Mouse (Mus musculus) heart, embryonic 13.5 days (tissue): ENCODE measurements around the gene Upk3bl. TPM values are rescaled to one million over a fixed set of nuclear protein-coding genes. Genes with fewer than 3 reads are reported as not detected.

Experiments
- ATAC-seq: fragments of 200-750 bp; cut with Nextera tagmentation; 2 replicates; pipeline ENCODE4 v1.8.0; 2017; ENCODE audit warnings: moderate TSS enrichment; ENCODE audit not compliant: insufficient number of reproducible peaks, low FRiP score, low TSS enrichment; ENCODE audit errors: extremely low read depth
- H3K27ac ChIP-seq: fragments of 300-500 bp; sonication (generic); replicated peaks from 2 replicates; pipeline ENCODE4 v1.5.1; 2015; ENCODE audit warnings: moderate library complexity, mild to moderate bottlenecking, inconsistent platforms
- H3K27me3 ChIP-seq: fragments of 300-500 bp; sonication (generic); replicated peaks from 2 replicates; pipeline ENCODE4 v1.6.1; 2015; ENCODE audit warnings: mild to moderate bottlenecking, inconsistent platforms
- H3K36me3 ChIP-seq: fragments of 300-500 bp; sonication (generic); 2 replicates; pipeline ENCODE4 v1.6.1; 2015; ENCODE audit warnings: mild to moderate bottlenecking, inconsistent platforms
- H3K4me1 ChIP-seq: fragments of 300-500 bp; sonication (generic); 2 replicates; pipeline ENCODE4 v1.6.1; 2015; ENCODE audit warnings: inconsistent platforms
- H3K4me2 ChIP-seq: fragments of 300-500 bp; sonication (generic); 2 replicates; pipeline ENCODE4 v1.6.1; 2015; ENCODE audit warnings: inconsistent platforms, mild to moderate bottlenecking, moderate library complexity
- H3K4me3 ChIP-seq: fragments of 300-500 bp; sonication (generic); 2 replicates; pipeline ENCODE4 v1.5.1; 2015; ENCODE audit warnings: moderate library complexity, mild to moderate bottlenecking, inconsistent platforms
- H3K9ac ChIP-seq: fragments of 300-500 bp; sonication (generic); 2 replicates; pipeline ENCODE4 v1.6.1; 2015; ENCODE audit warnings: inconsistent platforms, mild to moderate bottlenecking, moderate library complexity
- H3K9me3 ChIP-seq: fragments of 300-500 bp; sonication (generic); 2 replicates; pipeline ENCODE4 v1.6.1; 2016; ENCODE audit warnings: inconsistent platforms
- WGBS: fragments of 180-500 bp; shearing (Covaris S2); methylation state at CpG from one replicate; pipeline ENCODE4 v1.1.7; 2015; ENCODE audit warnings: mixed read lengths; 5-methylcytosine and 5-hydroxymethylcytosine counted together
- polyA plus RNA-seq: library from polyadenylated mRNA; unstranded; fragments of >200 nt; fragmentation: Nextera tagmentation; extraction: Ambion mirVana; gene quantifications from 2 replicates; pipeline ENCODE4 v1.2.1, GENCODE M21; 2015

Gene Upk3bl
- polyA plus RNA-seq, 1 experiment from 2014 or later, result 0.13 TPM

DNA sequence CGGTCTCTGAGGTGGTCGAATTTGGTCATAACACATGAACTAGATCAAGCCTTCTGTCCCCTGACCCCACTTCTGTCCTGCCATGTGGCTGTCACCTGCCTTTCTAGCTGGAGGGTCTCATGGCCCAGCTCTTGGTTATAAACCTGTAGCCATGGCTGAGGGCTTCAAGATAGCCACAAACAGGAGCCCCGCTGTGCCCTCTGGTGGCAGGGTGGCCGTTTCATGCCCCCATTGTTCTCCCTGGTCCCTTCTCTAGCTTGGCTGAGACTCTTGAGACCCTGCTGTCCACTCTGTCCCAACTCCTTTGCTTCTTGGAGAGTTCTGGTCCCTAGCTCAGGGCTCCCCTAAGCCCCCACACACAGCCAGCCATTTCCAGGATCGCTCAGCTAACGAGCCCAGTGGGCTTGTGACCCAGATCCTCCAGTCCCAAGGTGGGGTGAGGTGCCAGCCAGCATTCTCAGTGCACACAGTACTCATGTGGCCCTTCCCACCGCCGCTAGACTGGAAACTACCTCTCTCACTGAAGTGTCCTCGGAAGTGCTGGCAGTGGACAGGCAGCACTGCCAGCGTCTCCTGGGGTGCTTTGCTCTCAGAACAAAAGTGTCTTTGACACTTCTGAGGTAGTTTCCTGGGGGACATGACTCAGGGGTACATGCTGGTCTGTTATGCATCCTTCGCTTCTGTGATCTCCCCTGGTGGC lies 26.5 kb upstream of the Upk3bl start:
- H3K9ac ChIP-seq, result no peak overlapping the region
- H3K36me3 ChIP-seq, result peaks cover 82% of the 10 kb centered on the region
- H3K27me3 ChIP-seq, result no peaks in the 10 kb centered on the region
- H3K4me1 ChIP-seq, result no peaks in the 10 kb centered on the region
- ATAC-seq, result no peak
- no peak overlapping the region for H3K4me2 ChIP-seq
- H3K9me3 ChIP-seq, result no peaks in the 10 kb centered on the region
- no peak overlapping the region for H3K4me3 ChIP-seq
- H3K27ac ChIP-seq, result no peak overlapping the region
- 78% methylated on average over 11 of the region's 11 CpGs for WGBS

DNA sequence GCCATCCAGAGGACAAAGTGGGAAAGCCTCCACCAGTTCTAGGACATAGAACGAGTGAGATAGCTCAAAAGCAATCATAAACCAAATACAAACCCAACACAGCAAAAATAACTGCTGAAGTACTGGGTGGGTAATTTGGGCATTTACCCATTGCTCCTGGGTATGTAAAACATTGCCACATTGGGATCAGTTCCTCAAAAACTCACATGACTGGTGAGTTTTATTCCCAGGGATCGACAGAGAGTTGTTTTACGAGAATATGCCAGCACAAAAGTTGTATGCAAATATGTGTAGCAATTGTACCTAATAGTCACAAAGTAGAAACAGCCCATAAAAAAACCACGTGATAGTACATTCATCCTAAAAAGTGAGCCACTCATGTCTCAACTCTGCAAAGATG lies 19.4 kb upstream of the Upk3bl start:
- H3K4me3 ChIP-seq, result no peak overlapping the region
- H3K27ac ChIP-seq, result no peak overlapping the region
- H3K9ac ChIP-seq, result no peak overlapping the region
- H3K4me1 ChIP-seq, result 0 out of 2 replicates have a peak, but pooled peaks cover 5% of the 10 kb centered on the region
- peaks cover 32% of the 10 kb centered on the region for H3K36me3 ChIP-seq
- 0 out of 2 replicates have a peak, but pooled peaks cover 7% of the 10 kb centered on the region for H3K27me3 ChIP-seq
- no peak overlapping the region for H3K4me2 ChIP-seq
- no peak for ATAC-seq
- 71% methylated on average over 4 of the region's 4 CpGs for WGBS
- no peaks in the 10 kb centered on the region for H3K9me3 ChIP-seq

DNA sequence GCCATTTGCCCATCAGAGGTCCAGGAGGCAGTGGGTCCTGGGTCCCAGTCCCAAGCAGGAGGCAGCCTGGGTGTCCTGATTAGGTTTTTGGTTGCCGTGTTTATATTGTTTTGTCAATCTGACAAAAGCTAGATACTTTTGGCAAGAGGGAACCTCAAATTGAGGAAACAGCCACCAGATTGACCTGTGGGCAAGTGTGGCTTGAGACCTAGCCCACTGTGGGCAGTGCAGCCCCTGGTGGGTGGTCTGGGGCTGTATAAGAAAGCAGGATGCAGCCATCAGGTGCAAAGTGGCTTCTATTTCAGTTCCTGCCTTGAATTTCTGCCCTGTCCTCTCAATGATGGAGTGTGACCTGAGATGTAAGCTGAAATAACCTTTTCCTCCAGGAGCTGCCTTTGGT lies 19.0 kb upstream of the Upk3bl start:
- no peak overlapping the region for H3K9ac ChIP-seq
- WGBS, result 76% methylated on average over 1 of the region's 1 CpGs
- no peak overlapping the region for H3K27ac ChIP-seq
- H3K4me1 ChIP-seq, result 0 out of 2 replicates have a peak, but pooled peaks cover 6% of the 10 kb centered on the region
- no peak overlapping the region for H3K4me3 ChIP-seq
- ATAC-seq, result no peak
- 0 out of 2 replicates have a peak, but pooled peaks cover 7% of the 10 kb centered on the region for H3K27me3 ChIP-seq
- peaks cover 28% of the 10 kb centered on the region for H3K36me3 ChIP-seq
- no peaks in the 10 kb centered on the region for H3K9me3 ChIP-seq
- no peak overlapping the region for H3K4me2 ChIP-seq

DNA sequence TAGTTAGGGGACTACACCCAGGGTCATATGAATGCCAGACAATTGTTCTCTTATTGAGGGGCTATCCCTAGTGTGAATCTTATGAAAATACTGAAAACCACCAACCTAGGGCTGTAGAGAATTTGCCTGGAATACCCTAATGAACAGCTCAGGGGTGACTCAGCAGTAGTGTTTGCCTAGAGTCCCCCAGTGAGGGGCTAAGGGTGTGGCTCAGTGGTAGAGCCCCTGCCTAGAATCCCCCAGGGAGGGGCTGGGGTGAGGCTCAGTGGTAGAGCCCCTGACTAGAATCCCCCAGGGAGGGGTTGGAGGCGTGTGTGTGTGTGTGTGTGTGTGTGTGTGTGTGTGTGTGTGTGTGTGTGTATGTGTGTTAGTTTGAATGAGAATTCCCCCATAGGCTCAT lies 17.6 kb upstream of the Upk3bl start:
- H3K4me2 ChIP-seq, result no peak overlapping the region
- 0 out of 2 replicates have a peak, but pooled peaks cover 6% of the 10 kb centered on the region for H3K4me1 ChIP-seq
- no peak overlapping the region for H3K9ac ChIP-seq
- H3K36me3 ChIP-seq, result peaks cover 14% of the 10 kb centered on the region
- 80% methylated on average over 1 of the region's 1 CpGs for WGBS
- H3K27me3 ChIP-seq, result 0 out of 2 replicates have a peak, but pooled peaks cover 7% of the 10 kb centered on the region
- no peak overlapping the region for H3K4me3 ChIP-seq
- no peak overlapping the region for H3K27ac ChIP-seq
- no peak for ATAC-seq
- H3K9me3 ChIP-seq, result no peaks in the 10 kb centered on the region

DNA sequence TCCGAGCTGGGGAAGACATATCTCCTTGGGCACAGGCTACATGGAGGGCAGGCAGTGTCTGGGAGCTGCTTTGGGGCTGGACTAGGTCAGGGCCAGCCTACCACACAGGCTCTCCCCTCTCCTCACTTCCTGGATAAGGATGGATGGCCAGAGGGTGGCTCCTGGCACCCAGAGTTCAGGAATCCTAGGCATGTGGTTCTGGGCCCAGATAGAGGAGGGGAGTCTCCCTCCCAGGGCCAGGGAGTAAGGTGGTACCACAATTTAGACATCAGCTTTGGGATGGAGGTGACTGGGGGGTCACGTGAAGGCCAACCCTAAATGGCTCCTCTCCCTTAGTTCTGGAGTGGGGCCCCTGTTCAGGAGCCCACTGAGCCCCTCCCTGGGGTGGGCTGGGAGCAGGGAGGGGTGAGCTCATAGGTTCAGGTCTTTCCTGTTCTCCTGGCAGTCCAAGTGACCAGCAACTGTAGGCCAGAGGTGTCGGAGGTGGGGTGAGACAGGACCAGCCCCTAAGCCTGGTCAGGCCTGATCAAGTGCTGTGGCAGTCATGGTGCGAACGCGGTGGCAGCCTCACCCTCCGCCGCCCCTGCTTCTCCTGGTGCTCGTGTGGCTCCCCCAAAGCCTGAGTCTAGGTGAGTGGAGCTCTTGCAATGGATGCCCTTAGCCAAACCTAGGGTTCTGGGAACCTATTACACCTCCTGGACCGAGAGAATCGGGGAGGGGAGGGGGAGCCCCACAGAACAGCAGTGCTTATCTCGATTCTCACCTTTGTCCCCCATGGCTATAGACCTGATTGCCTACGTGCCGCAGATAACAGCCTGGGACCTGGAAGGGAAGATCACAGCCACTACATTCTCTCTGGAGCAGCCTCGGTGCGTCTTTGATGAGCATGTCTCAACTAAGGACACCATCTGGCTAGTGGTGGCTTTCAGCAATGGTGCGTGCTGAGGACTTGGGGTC lies 15.8 kb upstream of the Upk3bl start, which contains the start of gene Upk3b:
Gene Upk3b, plus strand, starts transcription at position 239 of the 957 bp plus-strand sequence.
- Histone ChIP-seq H3K9ac (peak within 1 kb of the TSS; percentile 20; the same call in 1 of the 2 replicates), H3K27me3 (0 out of 2 replicates have a peak, but pooled peaks cover 7% of the 10 kb centered on the region), H3K4me1 (0 out of 2 replicates have a peak, but pooled peaks cover 6% of the 10 kb centered on the region), H3K4me3 (peak within 1 kb of the TSS; percentile 34), H3K9me3 (no peaks in the 10 kb centered on the region), H3K36me3 (no peaks in the 10 kb centered on the region), H3K4me2 (peak within 1 kb of the TSS; percentile 50; the same call in 1 of the 2 replicates), H3K27ac (peak within 1 kb of the TSS; percentile 51)
- 0 out of 2 replicates have a peak, but pooled peaks have one; percentile 18 for ATAC-seq
- 43% methylated on average over 17 of the region's 17 CpGs for WGBS

DNA sequence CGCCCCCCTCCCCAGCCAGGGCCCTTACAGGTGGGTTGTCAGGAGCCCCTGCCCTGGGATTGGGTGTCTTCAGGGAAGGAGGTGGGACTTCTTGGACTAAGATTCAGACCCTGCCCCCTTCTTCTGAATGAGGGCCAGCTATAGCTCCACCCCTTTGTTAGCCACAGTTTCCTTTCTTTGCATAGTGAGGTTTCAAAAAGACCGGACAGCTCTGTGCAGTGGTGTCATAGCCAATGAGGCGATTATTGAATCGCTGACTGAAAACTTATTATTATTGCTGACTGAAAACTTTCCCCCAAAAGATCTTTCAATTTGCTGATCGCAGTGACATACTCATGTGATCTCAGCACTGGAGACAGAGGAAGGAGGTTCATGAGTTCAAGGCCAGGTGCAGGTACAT lies 14.1 kb upstream of the Upk3bl start:
- 52% methylated on average over 5 of the region's 5 CpGs for WGBS

DNA sequence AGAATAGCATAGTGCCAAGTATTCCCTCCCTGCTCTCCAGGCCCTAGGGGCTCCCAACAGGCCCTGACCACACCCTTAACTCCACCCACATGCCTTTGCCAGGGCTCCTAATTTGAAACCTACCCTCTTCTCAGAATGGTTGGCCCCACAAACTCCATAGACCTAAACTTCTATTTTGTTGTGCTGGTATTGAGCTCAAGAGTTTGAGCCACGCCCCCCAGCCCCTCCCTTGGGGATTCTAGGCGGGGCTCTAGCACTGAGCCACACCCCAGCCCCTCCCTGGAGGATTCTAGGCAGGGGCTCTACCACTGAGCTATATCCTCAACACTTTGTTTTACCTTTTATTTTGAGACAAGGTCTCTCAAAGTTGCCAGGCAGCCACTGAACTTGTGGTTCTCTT lies 13.0 kb upstream of the Upk3bl start:
- Histone ChIP-seq H3K27me3 (0 out of 2 replicates have a peak, but pooled peaks cover 7% of the 10 kb centered on the region), H3K9me3 (no peaks in the 10 kb centered on the region), H3K9ac (no peak overlapping the region), H3K4me2 (no peak overlapping the region), H3K36me3 (no peaks in the 10 kb centered on the region), H3K4me1 (0 out of 2 replicates have a peak, but pooled peaks cover 6% of the 10 kb centered on the region), H3K4me3 (no peak overlapping the region), H3K27ac (no peak overlapping the region)
- no peak for ATAC-seq
- WGBS, result 44% methylated on average over 2 of the region's 2 CpGs

More for the DNA sequence above, 14.1 kb upstream of the Upk3bl start:
- no peak for ATAC-seq
- Histone ChIP-seq H3K4me1 (0 out of 2 replicates have a peak, but pooled peaks cover 6% of the 10 kb centered on the region), H3K36me3 (no peaks in the 10 kb centered on the region), H3K4me3 (peak overlapping the region; percentile 34), H3K9me3 (no peaks in the 10 kb centered on the region), H3K4me2 (peak overlapping the region; percentile 50), H3K27ac (no peak overlapping the region), H3K9ac (peak overlapping the region; percentile 55), H3K27me3 (0 out of 2 replicates have a peak, but pooled peaks cover 7% of the 10 kb centered on the region)

DNA sequence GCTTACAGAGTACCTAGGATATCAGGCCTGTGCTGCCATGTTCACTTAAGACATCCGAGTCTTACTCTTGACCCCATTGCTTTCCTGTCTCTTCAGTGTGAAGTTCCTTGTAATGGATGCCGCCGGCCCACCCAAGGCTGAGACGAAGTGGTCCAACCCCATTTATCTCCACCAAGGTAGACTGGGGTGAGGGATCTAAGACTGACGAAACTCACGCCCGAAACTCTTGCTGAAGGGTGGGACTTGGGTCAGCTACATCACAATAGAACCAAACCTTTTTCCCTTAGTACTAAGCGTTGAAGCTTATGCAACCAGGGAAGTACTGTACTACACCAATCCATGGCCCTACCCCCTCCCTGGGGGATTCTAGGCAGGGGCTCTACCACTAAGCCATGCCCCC lies 12.6 kb upstream of the Upk3bl start:
- Histone ChIP-seq H3K4me1 (0 out of 2 replicates have a peak, but pooled peaks cover 6% of the 10 kb centered on the region), H3K4me3 (no peak overlapping the region), H3K9ac (no peak overlapping the region), H3K9me3 (no peaks in the 10 kb centered on the region), H3K36me3 (no peaks in the 10 kb centered on the region), H3K27ac (no peak overlapping the region), H3K27me3 (0 out of 2 replicates have a peak, but pooled peaks cover 7% of the 10 kb centered on the region), H3K4me2 (no peak overlapping the region)
- WGBS, result 81% methylated on average over 8 of the region's 8 CpGs
- no peak for ATAC-seq

DNA sequence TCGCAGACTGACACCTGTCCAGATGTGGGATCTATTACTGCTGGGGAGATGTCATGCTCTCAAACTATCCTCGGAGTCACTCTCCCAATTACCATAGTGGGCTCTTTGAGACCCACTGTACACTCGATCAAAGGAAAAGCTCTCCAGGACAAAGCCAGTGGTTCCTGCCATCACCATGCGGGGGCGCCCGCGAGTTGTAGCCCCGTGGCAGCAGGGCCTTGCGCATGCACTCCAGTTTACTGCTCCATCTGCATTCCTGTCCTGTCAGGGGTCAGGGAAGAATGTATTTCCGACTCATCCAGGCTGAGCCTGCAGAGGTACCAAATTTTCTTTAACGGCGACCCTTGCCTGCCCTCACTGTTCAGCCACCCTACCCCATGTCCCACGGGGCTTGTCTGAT lies 9.4 kb upstream of the Upk3bl start:
- H3K4me3 ChIP-seq, result no peak overlapping the region
- no peak overlapping the region for H3K9ac ChIP-seq
- no peak overlapping the region for H3K27ac ChIP-seq
- no peaks in the 10 kb centered on the region for H3K27me3 ChIP-seq
- H3K9me3 ChIP-seq, result no peaks in the 10 kb centered on the region
- 0 out of 2 replicates have a peak, but pooled peaks cover 2% of the 10 kb centered on the region for H3K4me1 ChIP-seq
- no peak for ATAC-seq
- H3K4me2 ChIP-seq, result no peak overlapping the region
- no peaks in the 10 kb centered on the region for H3K36me3 ChIP-seq
- WGBS, result 58% methylated on average over 13 of the region's 13 CpGs

DNA sequence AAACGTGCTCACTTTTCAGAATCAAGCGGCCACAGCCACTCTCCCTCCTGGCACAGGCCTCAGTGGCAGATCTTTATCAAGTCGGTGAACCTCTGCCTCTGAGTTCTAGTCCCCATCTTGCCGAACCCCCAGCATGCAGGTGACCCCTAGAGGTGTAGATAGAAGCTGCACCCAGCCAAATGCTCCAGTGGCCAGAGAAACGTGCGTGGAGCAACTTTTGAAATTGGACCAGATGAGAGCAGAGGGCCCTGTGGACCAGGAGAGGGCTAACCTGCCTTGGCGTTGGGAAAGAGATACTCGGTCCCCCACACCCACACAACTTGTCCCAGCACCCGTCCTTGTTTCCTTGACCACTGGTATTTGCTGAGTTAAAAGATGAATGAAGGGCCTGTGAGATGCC lies 8.9 kb upstream of the Upk3bl start:
- ATAC-seq, result no peak
- H3K36me3 ChIP-seq, result no peaks in the 10 kb centered on the region
- no peaks in the 10 kb centered on the region for H3K4me1 ChIP-seq
- H3K27me3 ChIP-seq, result no peaks in the 10 kb centered on the region
- H3K9me3 ChIP-seq, result no peaks in the 10 kb centered on the region
- WGBS, result 37% methylated on average over 9 of the region's 9 CpGs
- H3K27ac ChIP-seq, result no peak overlapping the region
- H3K9ac ChIP-seq, result no peak overlapping the region
- no peak overlapping the region for H3K4me3 ChIP-seq
- H3K4me2 ChIP-seq, result no peak overlapping the region

DNA sequence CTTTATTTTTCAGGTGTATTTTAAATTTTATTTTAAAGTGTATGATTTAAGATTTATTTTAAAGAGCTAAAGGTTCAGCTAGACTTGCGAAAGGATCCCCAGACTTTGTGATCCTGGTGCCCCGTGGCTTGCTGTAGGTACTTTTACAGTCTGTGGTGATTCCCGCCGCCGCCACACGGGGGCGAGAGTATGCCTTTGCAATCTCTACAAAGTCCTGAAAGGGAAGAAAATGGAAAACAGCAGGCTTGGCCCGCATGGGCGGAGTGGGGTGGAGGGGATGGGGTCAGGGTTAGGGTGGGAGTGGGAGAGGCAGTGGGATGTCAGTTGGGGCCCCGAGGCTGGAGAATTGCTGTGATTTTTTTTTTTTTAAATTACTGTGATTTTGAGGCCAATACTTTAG lies 8.3 kb upstream of the Upk3bl start:
- Histone ChIP-seq H3K4me1 (peaks cover 2% of the 10 kb centered on the region), H3K27me3 (no peaks in the 10 kb centered on the region), H3K27ac (no peak overlapping the region), H3K9me3 (no peaks in the 10 kb centered on the region), H3K36me3 (no peaks in the 10 kb centered on the region), H3K4me2 (no peak overlapping the region), H3K9ac (no peak overlapping the region), H3K4me3 (no peak overlapping the region)
- ATAC-seq, result no peak
- WGBS, result 4% methylated on average over 10 of the region's 10 CpGs
